Mouse (Mus musculus) heart, postnatal 0 days (tissue): ENCODE results near the gene Hist1h2ab. TPM values are rescaled to one million over a fixed set of nuclear protein-coding genes. Genes with fewer than 3 reads are reported as not detected.

Experiments used
- ATAC-seq: fragments of 200-750 bp; cut with Nextera tagmentation; 2 replicates; pipeline ENCODE4 v1.8.0; 2017; ENCODE audit warnings: low read depth, moderate number of reproducible peaks, moderate library complexity; ENCODE audit not compliant: insufficient read depth
- DNase-seq: peaks from one replicate; pipeline ENCODE4 v3.0.0-alpha.2; 2016; ENCODE audit warnings: low spot score
- H3K27ac ChIP-seq: fragments of 300-500 bp; sonication (generic); 2 replicates; pipeline ENCODE4 v1.5.1; 2014; ENCODE audit warnings: low read depth, mild to moderate bottlenecking
- H3K27me3 ChIP-seq: fragments of 300-500 bp; sonication (generic); 2 replicates; pipeline ENCODE4 v1.6.1; 2014; ENCODE audit warnings: low read length, mixed read lengths; ENCODE audit not compliant: control insufficient read depth, insufficient read depth
- H3K36me3 ChIP-seq: fragments of 300-500 bp; sonication (generic); replicated peaks from 2 replicates; pipeline ENCODE4 v1.6.1; 2014; ENCODE audit warnings: low read length, mixed read lengths; ENCODE audit not compliant: control insufficient read depth, insufficient read depth
- H3K4me1 ChIP-seq: fragments of 300-500 bp; sonication (generic); 2 replicates; pipeline ENCODE4 v1.6.1; 2014; ENCODE audit warnings: antibody characterized with exemption; ENCODE audit not compliant: control insufficient read depth, insufficient read depth
- H3K4me2 ChIP-seq: fragments of 300-500 bp; sonication (generic); 2 replicates; pipeline ENCODE4 v1.6.1; 2014; ENCODE audit warnings: low read depth, mild to moderate bottlenecking, low read length, moderate library complexity
- H3K4me3 ChIP-seq: fragments of 300-500 bp; sonication (generic); 2 replicates; pipeline ENCODE4 v1.5.1; 2014; ENCODE audit warnings: low read depth, low read length
- H3K9ac ChIP-seq: fragments of 300-500 bp; sonication (generic); replicated peaks from 2 replicates; pipeline ENCODE4 v1.6.1; 2014; ENCODE audit warnings: low read depth, low read length, mixed read lengths
- H3K9me3 ChIP-seq: fragments of 300-500 bp; sonication (generic); replicated peaks from 2 replicates; pipeline ENCODE4 v1.6.1; 2016; ENCODE audit warnings: low read length; ENCODE audit not compliant: control insufficient read depth
- CTCF ChIP-seq: IDR thresholded peaks from 2 replicates; pipeline ENCODE4 v1.5.1; 2016; ENCODE audit warnings: antibody characterized with exemption, control low read depth, low read depth
- EP300 ChIP-seq: IDR thresholded peaks from 2 replicates; pipeline ENCODE4 v1.6.1; 2016; ENCODE audit warnings: antibody characterized with exemption, low read depth
- WGBS: fragments of 180-500 bp; shearing (Covaris S2); extraction: QIAGEN DNeasy Blood & Tissue Kit; methylation state at CpG from one replicate; pipeline ENCODE4 v1.1.7; 2014; 5-methylcytosine and 5-hydroxymethylcytosine counted together
- microRNA-seq: library from miRNA; unstranded; fragments of <30 nt; microRNA quantifications from one replicate; pipeline ENCODE4, GENCODE M21; 2016
- polyA plus RNA-seq: library from polyadenylated mRNA; unstranded; fragments of >200 nt; fragmentation: Nextera tagmentation; extraction: Ambion mirVana; gene quantifications from 2 replicates; pipeline ENCODE4 v1.2.1, GENCODE M21; 2015
- total RNA-seq: library from RNA; depleted of rRNA; stranded (reverse); fragments of >200 nt; gene quantifications from 2 replicates; pipeline ENCODE4 v1.2.3, GENCODE M21; 2014; ENCODE audit warnings: low replicate concordance; rRNA removed

The Hist1h2ab gene
- total and polyA plus RNA-seq, 2 experiments from 2014 or later, result 5.6 to 733 TPM

- DNase-seq (no peak), ATAC-seq (no peak)
- Histone ChIP-seq H3K9me3 (no peaks in the 10 kb centered on the region), H3K27ac (no peak overlapping the region), H3K4me3 (no peak overlapping the region), H3K4me2 (no peak overlapping the region), H3K9ac (no peak overlapping the region), H3K4me1 (no peaks in the 10 kb centered on the region), H3K36me3 (no peaks in the 10 kb centered on the region), H3K27me3 (no peaks in the 10 kb centered on the region)
- 71% methylated on average over 5 of the region's 5 CpGs for WGBS
- TF ChIP-seq CTCF (no peak), EP300 (no peak)
These were observed 48.5 kb downstream of the Hist1h2ab start for GRCm38 (mm10) chr13:23799405-23799804.

Small RNAs within 50 kb of the gene (microRNA-seq; reads per million reads assigned to microRNA genes)
- not detected for gene Gm44314
- not detected for gene Gm44484

Other genes starting within 250 kb of the Hist1h2ab start
Only the 30 nearest of the 37 such genes appear.
- 61.7 and 66.1 TPM in 2 replicates for gene Hist1h1d, start 197.9 kb upstream of the Hist1h2ab start, total RNA-seq
- gene Hist1h1d, start 197.9 kb upstream of the Hist1h2ab start, polyA plus RNA-seq, result 0.16 and 0.20 TPM in 2 replicates
- gene Hist1h3e, start 188.8 kb upstream of the Hist1h2ab start, total RNA-seq, result 625 and 977 TPM in 2 replicates
- gene Hist1h3e, start 188.8 kb upstream of the Hist1h2ab start, polyA plus RNA-seq, result 0.70 and 0.97 TPM in 2 replicates
- 171 and 312 TPM in 2 replicates for gene Hist1h2ae, start 179.9 kb upstream of the Hist1h2ab start, total RNA-seq
- gene Hist1h2ae, start 179.9 kb upstream of the Hist1h2ab start, polyA plus RNA-seq, result 12.1 and 14.3 TPM in 2 replicates
- 1,110 and 1,666 TPM in 2 replicates for gene Hist1h2bg, start 179.7 kb upstream of the Hist1h2ab start, total RNA-seq
- 2.5 and 4.3 TPM in 2 replicates for gene Hist1h2bg, start 179.7 kb upstream of the Hist1h2ab start, polyA plus RNA-seq
- 603 and 951 TPM in 2 replicates for gene Hist1h2bf, start 176.9 kb upstream of the Hist1h2ab start, total RNA-seq
- 1.3 and 1.6 TPM in 2 replicates for gene Hist1h2bf, start 176.9 kb upstream of the Hist1h2ab start, polyA plus RNA-seq
- gene Hist1h2ad, start 176.7 kb upstream of the Hist1h2ab start, total RNA-seq, result 568 and 769 TPM in 2 replicates
- gene Hist1h2ad, start 176.7 kb upstream of the Hist1h2ab start, polyA plus RNA-seq, result 0.27 and 1.8 TPM in 2 replicates
- 116 and 155 TPM in 2 replicates for gene Hist1h3d, start 175.4 kb upstream of the Hist1h2ab start, total RNA-seq
- gene Hist1h3d, start 175.4 kb upstream of the Hist1h2ab start, polyA plus RNA-seq, result 1.2 and 1.8 TPM in 2 replicates
- gene Hist1h4d, start 169.5 kb upstream of the Hist1h2ab start, total RNA-seq, result 1,649 and 2,136 TPM in 2 replicates
- 18.8 and 21.2 TPM in 2 replicates for gene Hist1h4d, start 169.5 kb upstream of the Hist1h2ab start, polyA plus RNA-seq
- 253 and 309 TPM in 2 replicates for gene Hist1h2be, start 130.0 kb upstream of the Hist1h2ab start, total RNA-seq
- gene Hist1h2be, start 130.0 kb upstream of the Hist1h2ab start, polyA plus RNA-seq, result 0.82 and 1.2 TPM in 2 replicates
- 271 and 391 TPM in 2 replicates for gene Hist1h1e, start 128.6 kb upstream of the Hist1h2ab start, total RNA-seq
- gene Hist1h1e, start 128.6 kb upstream of the Hist1h2ab start, polyA plus RNA-seq, result 5.6 and 6.7 TPM in 2 replicates
- 62.8 and 88.1 TPM in 2 replicates for gene Hist1h2ac, start 67.2 kb upstream of the Hist1h2ab start, total RNA-seq
- gene Hist1h2ac, start 67.2 kb upstream of the Hist1h2ab start, polyA plus RNA-seq, result 0.45 and 0.49 TPM in 2 replicates
- gene Hist1h2bc, start 66.9 kb upstream of the Hist1h2ab start, total RNA-seq, result 253 and 309 TPM in 2 replicates
- 94.4 and 115 TPM in 2 replicates for gene Hist1h2bc, start 66.9 kb upstream of the Hist1h2ab start, polyA plus RNA-seq
- 0.23 and 2.0 TPM in 2 replicates for gene Hist1h1t, start 55.3 kb upstream of the Hist1h2ab start, total RNA-seq
- not detected in 2 replicates for gene Hist1h1t, start 55.3 kb upstream of the Hist1h2ab start, polyA plus RNA-seq
- gene Hist1h4c, start 52.7 kb upstream of the Hist1h2ab start, total RNA-seq, result 1,145 and 1,607 TPM in 2 replicates
- gene Hist1h4c, start 52.7 kb upstream of the Hist1h2ab start, polyA plus RNA-seq, result 1.5 and 1.7 TPM in 2 replicates
- gene Hfe, start 40.3 kb upstream of the Hist1h2ab start, total RNA-seq, result 21.4 and 25.9 TPM in 2 replicates
- gene Hfe, start 40.3 kb upstream of the Hist1h2ab start, polyA plus RNA-seq, result 18.0 and 22.3 TPM in 2 replicates
- 770 and 1,043 TPM in 2 replicates for gene Hist1h1c, start 12.3 kb upstream of the Hist1h2ab start, total RNA-seq
- gene Hist1h1c, start 12.3 kb upstream of the Hist1h2ab start, polyA plus RNA-seq, result 73.4 and 101 TPM in 2 replicates
- 1,907 and 3,007 TPM in 2 replicates for gene Hist1h3c, start 5.5 kb upstream of the Hist1h2ab start, total RNA-seq
- gene Hist1h3c, start 5.5 kb upstream of the Hist1h2ab start, polyA plus RNA-seq, result 1.2 and 1.3 TPM in 2 replicates
- 1,542 and 1,547 TPM in 2 replicates for gene Hist1h2bb, start 4.4 kb upstream of the Hist1h2ab start, total RNA-seq
- gene Hist1h2bb, start 4.4 kb upstream of the Hist1h2ab start, polyA plus RNA-seq, result 0.59 and 0.78 TPM in 2 replicates
- 800 and 1,239 TPM in 2 replicates for gene Hist1h3b, start 1.1 kb downstream of the Hist1h2ab start, total RNA-seq
- gene Hist1h3b, start 1.1 kb downstream of the Hist1h2ab start, polyA plus RNA-seq, result 3.2 and 3.3 TPM in 2 replicates
- gene Hist1h4b, start 5.9 kb downstream of the Hist1h2ab start, total RNA-seq, result 252 and 267 TPM in 2 replicates
- gene Hist1h4b, start 5.9 kb downstream of the Hist1h2ab start, polyA plus RNA-seq, result 0.46 and 0.60 TPM in 2 replicates
- 794 and 986 TPM in 2 replicates for gene Hist1h4a, start 10.1 kb downstream of the Hist1h2ab start, total RNA-seq
- gene Hist1h4a, start 10.1 kb downstream of the Hist1h2ab start, polyA plus RNA-seq, result 0.49 and 0.82 TPM in 2 replicates
- gene Hist1h3a, start 11.3 kb downstream of the Hist1h2ab start, total RNA-seq, result 1,794 and 2,478 TPM in 2 replicates
- gene Hist1h3a, start 11.3 kb downstream of the Hist1h2ab start, polyA plus RNA-seq, result 1.4 and 1.7 TPM in 2 replicates
- gene Hist1h1a, start 12.5 kb downstream of the Hist1h2ab start, total RNA-seq, result 261 and 272 TPM in 2 replicates
- gene Hist1h1a, start 12.5 kb downstream of the Hist1h2ab start, polyA plus RNA-seq, result 0.81 and 0.82 TPM in 2 replicates
- gene Trim38, start 18.8 kb downstream of the Hist1h2ab start, total RNA-seq, result not detected in 2 replicates
- 0.08 and 0.10 TPM in 2 replicates for gene Trim38, start 18.8 kb downstream of the Hist1h2ab start, polyA plus RNA-seq
- gene Slc17a2, start 55.9 kb downstream of the Hist1h2ab start, total RNA-seq, result not detected in 2 replicates
- gene Slc17a2, start 55.9 kb downstream of the Hist1h2ab start, polyA plus RNA-seq, result not detected in 2 replicates
- 0.08 TPM in 1 of 2 replicates, not detected in the other for gene Slc17a3, start 88.3 kb downstream of the Hist1h2ab start, total RNA-seq
- gene Slc17a3, start 88.3 kb downstream of the Hist1h2ab start, polyA plus RNA-seq, result not detected in 2 replicates
- gene Slc17a1, start 116.6 kb downstream of the Hist1h2ab start, total RNA-seq, result not detected in 2 replicates
- gene Slc17a1, start 116.6 kb downstream of the Hist1h2ab start, polyA plus RNA-seq, result not detected in 2 replicates
- gene Slc17a4, start 163.9 kb downstream of the Hist1h2ab start, total RNA-seq, result not detected in 2 replicates
- gene Slc17a4, start 163.9 kb downstream of the Hist1h2ab start, polyA plus RNA-seq, result not detected in 2 replicates
- not detected in 2 replicates for gene Hist1h2ba, start 183.0 kb downstream of the Hist1h2ab start, total RNA-seq
- gene Hist1h2ba, start 183.0 kb downstream of the Hist1h2ab start, polyA plus RNA-seq, result not detected in 2 replicates
- gene Hist1h2aa, start 183.3 kb downstream of the Hist1h2ab start, total RNA-seq, result not detected in 2 replicates
- gene Hist1h2aa, start 183.3 kb downstream of the Hist1h2ab start, polyA plus RNA-seq, result not detected in 2 replicates